Mouse (Mus musculus): ENCODE measurements around the gene Ttc27. TPM values are rescaled to one million over a fixed set of nuclear protein-coding genes. Genes with fewer than 3 reads are reported as not detected.

The Ttc27 gene
- polyA plus RNA-seq, 1 experiment: 58.9 TPM

GRCm38 (mm10) chr17:74717091-74717617 is 378 bp upstream of the Ttc27 start:
- H3K9ac ChIP-seq (ENCODE audit: low read depth, poor library complexity, severe bottlenecking): peak overlapping the region; percentile 69
- H3K27ac ChIP-seq (ENCODE audit: insufficient read depth, low read length): no peak overlapping the region
- 0 out of 2 replicates have a peak, but pooled peaks cover 5% of the 10 kb centered on the region for H3K36me3 ChIP-seq (ENCODE audit: control insufficient read depth, insufficient read depth, low read length, poor library complexity, severe bottlenecking)
- H3K4me1 ChIP-seq (ENCODE audit: control insufficient read depth, insufficient read depth, low read length): no peaks in the 10 kb centered on the region
- H3K4me3 ChIP-seq (ENCODE audit: low read depth, low read length): peak overlapping the region; percentile 91
- TF ChIP-seq POLR2A (IDR thresholded peaks at IDR 0.05; ENCODE audit: insufficient read depth, low read length) (no peak), CTCF (IDR thresholded peaks at IDR 0.05; ENCODE audit: low read depth, low read length) (no peak)
- no peaks in the 10 kb centered on the region for H3K9me3 ChIP-seq (replicated peaks; ENCODE audit: control insufficient read depth, insufficient read depth, low read length, poor library complexity, severe bottlenecking)
- H3K27me3 ChIP-seq (ENCODE audit: control insufficient read depth, insufficient read depth, low read length, poor library complexity, severe bottlenecking): no peaks in the 10 kb centered on the region

- H3K4me1 ChIP-seq (ENCODE audit: control insufficient read depth, insufficient read depth, low read length): no peaks in the 10 kb centered on the region
- TF ChIP-seq POLR2A (IDR thresholded peaks at IDR 0.05; ENCODE audit: insufficient read depth, low read length) (no peak), CTCF (IDR thresholded peaks at IDR 0.05; ENCODE audit: low read depth, low read length) (peak; percentile 6), EP300 (IDR thresholded peaks at IDR 0.05; ENCODE audit: insufficient read depth, low read depth, low read length) (no peak)
- no peak overlapping the region for H3K4me3 ChIP-seq (ENCODE audit: low read depth, low read length)
- no peaks in the 10 kb centered on the region for H3K9me3 ChIP-seq (replicated peaks; ENCODE audit: control insufficient read depth, insufficient read depth, low read length, poor library complexity, severe bottlenecking)
- H3K36me3 ChIP-seq (ENCODE audit: control insufficient read depth, insufficient read depth, low read length, poor library complexity, severe bottlenecking): peaks cover 2% of the 10 kb centered on the region; the same call in 1 of the 2 replicates
- no peak overlapping the region for H3K27ac ChIP-seq (ENCODE audit: insufficient read depth, low read length)
- no peaks in the 10 kb centered on the region for H3K27me3 ChIP-seq (ENCODE audit: control insufficient read depth, insufficient read depth, low read length, poor library complexity, severe bottlenecking)
- no peak overlapping the region for H3K9ac ChIP-seq (ENCODE audit: low read depth, poor library complexity, severe bottlenecking)
Observed at GRCm38 (mm10) chr17:74732872-74733271, 15.3 kb downstream of the Ttc27 start.

- Histone ChIP-seq H3K36me3 (ENCODE audit: control insufficient read depth, insufficient read depth, low read length, poor library complexity, severe bottlenecking) (no peaks in the 10 kb centered on the region), H3K9ac (ENCODE audit: low read depth, poor library complexity, severe bottlenecking) (no peak overlapping the region), H3K9me3 (replicated peaks; ENCODE audit: control insufficient read depth, insufficient read depth, low read length, poor library complexity, severe bottlenecking) (no peaks in the 10 kb centered on the region), H3K27me3 (ENCODE audit: control insufficient read depth, insufficient read depth, low read length, poor library complexity, severe bottlenecking) (no peaks in the 10 kb centered on the region), H3K4me1 (ENCODE audit: control insufficient read depth, insufficient read depth, low read length) (no peaks in the 10 kb centered on the region), H3K27ac (ENCODE audit: insufficient read depth, low read length) (no peak overlapping the region), H3K4me3 (ENCODE audit: low read depth, low read length) (no peak overlapping the region)
- TF ChIP-seq POLR2A (IDR thresholded peaks at IDR 0.05; ENCODE audit: insufficient read depth, low read length) (no peak), CTCF (IDR thresholded peaks at IDR 0.05; ENCODE audit: low read depth, low read length) (no peak), EP300 (IDR thresholded peaks at IDR 0.05; ENCODE audit: insufficient read depth, low read depth, low read length) (no peak)
Observed at GRCm38 (mm10) chr17:74735392-74735791, 17.9 kb downstream of the Ttc27 start.

GRCm38 (mm10) chr17:74749659-74750058 is 32.1 kb downstream of the Ttc27 start:
- TF ChIP-seq CTCF (IDR thresholded peaks at IDR 0.05; ENCODE audit: low read depth, low read length) (no peak), EP300 (IDR thresholded peaks at IDR 0.05; ENCODE audit: insufficient read depth, low read depth, low read length) (no peak), POLR2A (IDR thresholded peaks at IDR 0.05; ENCODE audit: insufficient read depth, low read length) (no peak)
- no peak overlapping the region for H3K4me3 ChIP-seq (ENCODE audit: low read depth, low read length)
- H3K36me3 ChIP-seq (ENCODE audit: control insufficient read depth, insufficient read depth, low read length, poor library complexity, severe bottlenecking): 0 out of 2 replicates have a peak, but pooled peaks cover 2% of the 10 kb centered on the region
- no peak overlapping the region for H3K27ac ChIP-seq (ENCODE audit: insufficient read depth, low read length)
- H3K9ac ChIP-seq (ENCODE audit: low read depth, poor library complexity, severe bottlenecking): no peak overlapping the region
- H3K27me3 ChIP-seq (ENCODE audit: control insufficient read depth, insufficient read depth, low read length, poor library complexity, severe bottlenecking): no peaks in the 10 kb centered on the region
- H3K9me3 ChIP-seq (replicated peaks; ENCODE audit: control insufficient read depth, insufficient read depth, low read length, poor library complexity, severe bottlenecking): no peaks in the 10 kb centered on the region
- H3K4me1 ChIP-seq (ENCODE audit: control insufficient read depth, insufficient read depth, low read length): no peaks in the 10 kb centered on the region

GRCm38 (mm10) chr17:74751026-74751425 is 33.5 kb downstream of the Ttc27 start:
- Histone ChIP-seq H3K27ac (ENCODE audit: insufficient read depth, low read length) (no peak overlapping the region), H3K9ac (ENCODE audit: low read depth, poor library complexity, severe bottlenecking) (no peak overlapping the region), H3K4me1 (ENCODE audit: control insufficient read depth, insufficient read depth, low read length) (no peaks in the 10 kb centered on the region), H3K36me3 (ENCODE audit: control insufficient read depth, insufficient read depth, low read length, poor library complexity, severe bottlenecking) (0 out of 2 replicates have a peak, but pooled peaks cover 2% of the 10 kb centered on the region), H3K27me3 (ENCODE audit: control insufficient read depth, insufficient read depth, low read length, poor library complexity, severe bottlenecking) (no peaks in the 10 kb centered on the region), H3K9me3 (replicated peaks; ENCODE audit: control insufficient read depth, insufficient read depth, low read length, poor library complexity, severe bottlenecking) (no peaks in the 10 kb centered on the region), H3K4me3 (ENCODE audit: low read depth, low read length) (no peak overlapping the region)
- TF ChIP-seq POLR2A (IDR thresholded peaks at IDR 0.05; ENCODE audit: insufficient read depth, low read length): no peak
- TF ChIP-seq CTCF (IDR thresholded peaks at IDR 0.05; ENCODE audit: low read depth, low read length): no peak
- no peak for TF ChIP-seq EP300 (IDR thresholded peaks at IDR 0.05; ENCODE audit: insufficient read depth, low read depth, low read length)

- no peak for TF ChIP-seq EP300 (IDR thresholded peaks at IDR 0.05; ENCODE audit: insufficient read depth, low read depth, low read length)
- TF ChIP-seq CTCF (IDR thresholded peaks at IDR 0.05; ENCODE audit: low read depth, low read length): no peak
- no peak for TF ChIP-seq POLR2A (IDR thresholded peaks at IDR 0.05; ENCODE audit: insufficient read depth, low read length)
- Histone ChIP-seq H3K4me1 (ENCODE audit: control insufficient read depth, insufficient read depth, low read length) (no peaks in the 10 kb centered on the region), H3K4me3 (ENCODE audit: low read depth, low read length) (no peak overlapping the region), H3K9ac (ENCODE audit: low read depth, poor library complexity, severe bottlenecking) (no peak overlapping the region), H3K27ac (ENCODE audit: insufficient read depth, low read length) (no peak overlapping the region), H3K9me3 (replicated peaks; ENCODE audit: control insufficient read depth, insufficient read depth, low read length, poor library complexity, severe bottlenecking) (peaks cover 4% of the 10 kb centered on the region; the same call in 1 of the 2 replicates), H3K27me3 (ENCODE audit: control insufficient read depth, insufficient read depth, low read length, poor library complexity, severe bottlenecking) (no peaks in the 10 kb centered on the region), H3K36me3 (ENCODE audit: control insufficient read depth, insufficient read depth, low read length, poor library complexity, severe bottlenecking) (peaks cover 2% of the 10 kb centered on the region; the same call in 1 of the 2 replicates)
Observed at GRCm38 (mm10) chr17:74752906-74753627, 35.5 kb downstream of the Ttc27 start.
